Mouse (Mus musculus): Measurements from ENCODE around the gene Saxo1. TPM values are rescaled to one million over a fixed set of nuclear protein-coding genes. Genes with fewer than 3 reads are reported as not detected.

Saxo1 gene
- total and polyA plus RNA-seq, 3 experiments, result not detected

GRCm38 (mm10) chr4:86428091-86428745 lies 129.9 kb downstream of the Saxo1 start (continued):
- TF ChIP-seq HCFC1 (IDR thresholded peaks at IDR 0.05; ENCODE audit: low read depth, low read length), result no peak
- no peak for TF ChIP-seq GABPA (IDR thresholded peaks at IDR 0.05; ENCODE audit: low read depth, low read length)
- no peak for TF ChIP-seq KAT2A (conservative IDR thresholded peaks at IDR 0.05; ENCODE audit: low read depth, low read length)
- TF ChIP-seq TCF12 (IDR thresholded peaks at IDR 0.05; ENCODE audit: low read depth, low read length), result no peak
- TF ChIP-seq NRF1 (IDR thresholded peaks at IDR 0.05; ENCODE audit: insufficient read depth, low read depth, low read length, poor library complexity, severe bottlenecking), result no peak
- TF ChIP-seq EP300 (IDR thresholded peaks at IDR 0.05; ENCODE audit: low read depth in 1 of 2, low read length in 2 of 2), result peak; percentile 62 to 80
- no peak for TF ChIP-seq TAL1 (IDR thresholded peaks at IDR 0.05; ENCODE audit: low read length)
- 0 out of 4 replicates have a peak, but pooled peaks of 1 of the 2 experiments have one; percentile 31 for TF ChIP-seq POLR2A (IDR thresholded peaks at IDR 0.05; ENCODE audit: control insufficient read depth in 1 of 2, insufficient read depth in 1 of 2, low read depth in 1 of 2, low read length in 2 of 2, poor library complexity in 1 of 2)
- TF ChIP-seq CHD2 (IDR thresholded peaks at IDR 0.05; ENCODE audit: low read length), result no peak
- TF ChIP-seq ZNF384 (IDR thresholded peaks at IDR 0.05; ENCODE audit: low read depth, low read length), result no peak
- TF ChIP-seq MAX (IDR thresholded peaks at IDR 0.05; ENCODE audit: low read length), result peak; percentile 28; the same call in 1 of the 2 replicates
- no peak for TF ChIP-seq E2F4 (IDR thresholded peaks at IDR 0.05; ENCODE audit: borderline replicate concordance, low read depth, low read length)
- TF ChIP-seq UBTF (IDR thresholded peaks at IDR 0.05; ENCODE audit: borderline replicate concordance, insufficient read depth, low read depth, low read length), result no peak
- no peak for TF ChIP-seq BHLHE40 (IDR thresholded peaks at IDR 0.05; ENCODE audit: borderline replicate concordance, low read depth, low read length)
- TF ChIP-seq USF1 (IDR thresholded peaks at IDR 0.05; ENCODE audit: low read depth, low read length), result no peak
- TF ChIP-seq ZC3H11A (IDR thresholded peaks at IDR 0.05; ENCODE audit: low read depth, low read length), result no peak
- peak; percentile 33; the same call in 1 of the 2 replicates for TF ChIP-seq GATA1 (IDR thresholded peaks at IDR 0.05; ENCODE audit: low read depth, low read length)
- TF ChIP-seq MYB (IDR thresholded peaks at IDR 0.05; ENCODE audit: low read depth, low read length), result no peak
- TF ChIP-seq ZMIZ1 (IDR thresholded peaks at IDR 0.05; ENCODE audit: low read depth, low read length), result no peak
- 0 out of 2 replicates have a peak, but pooled peaks have one; percentile 36 for TF ChIP-seq MYC (IDR thresholded peaks at IDR 0.05; ENCODE audit: low read depth, low read length)
- no peak for TF ChIP-seq POLR2AphosphoS2 (IDR thresholded peaks at IDR 0.05; ENCODE audit: low read length)
- TF ChIP-seq MAZ (IDR thresholded peaks at IDR 0.05; ENCODE audit: low read depth, low read length), result no peak
- no peak for TF ChIP-seq SMC3 (IDR thresholded peaks at IDR 0.05; ENCODE audit: low read depth, low read length)
- TF ChIP-seq TBP (IDR thresholded peaks at IDR 0.05; ENCODE audit: low read depth, low read length), result 0 out of 2 replicates have a peak, but pooled peaks have one; percentile 62
- no peak for TF ChIP-seq MEF2A (IDR thresholded peaks at IDR 0.05; ENCODE audit: extremely low read depth, insufficient replicate concordance, low read depth, low read length, poor library complexity, severe bottlenecking)

Data from MEL (cell line).